Mouse (Mus musculus) kidney, postnatal 0 days (tissue): ENCODE measurements around the gene Eif3f. TPM values are rescaled to one million over a fixed set of nuclear protein-coding genes. Genes with fewer than 3 reads are reported as not detected.

Experiments
- ATAC-seq: fragments of 200-750 bp; cut with Nextera tagmentation; replicated peaks from 2 replicates; pipeline ENCODE4 v1.8.0; 2017; ENCODE audit warnings: low read depth, moderate number of reproducible peaks, moderate TSS enrichment, moderate library complexity; ENCODE audit not compliant: low FRiP score
- DNase-seq: peaks from one replicate; pipeline ENCODE4 v3.0.0-alpha.2; 2016; ENCODE audit warnings: low spot score
- H3K27ac ChIP-seq: fragments of 300-500 bp; sonication (generic); 2 replicates; pipeline ENCODE4 v1.5.1; 2014; ENCODE audit warnings: mild to moderate bottlenecking
- H3K27me3 ChIP-seq: fragments of 300-500 bp; sonication (generic); 2 replicates; pipeline ENCODE4 v1.6.1; 2014; ENCODE audit warnings: low read length, mixed read lengths; ENCODE audit not compliant: insufficient read depth
- H3K36me3 ChIP-seq: fragments of 300-500 bp; sonication (generic); 2 replicates; pipeline ENCODE4 v1.6.1; 2014; ENCODE audit warnings: low read length, mixed read lengths; ENCODE audit not compliant: insufficient read depth
- H3K4me1 ChIP-seq: fragments of 300-500 bp; sonication (generic); replicated peaks from 2 replicates; pipeline ENCODE4 v1.6.1; 2014; ENCODE audit warnings: antibody characterized with exemption, low read length, mixed read lengths; ENCODE audit not compliant: insufficient read depth
- H3K4me2 ChIP-seq: fragments of 300-500 bp; sonication (generic); 2 replicates; pipeline ENCODE4 v1.6.1; 2014; ENCODE audit warnings: mild to moderate bottlenecking, low read length, moderate library complexity, mixed read lengths
- H3K4me3 ChIP-seq: fragments of 300-500 bp; sonication (generic); replicated peaks from 2 replicates; pipeline ENCODE4 v1.5.1; 2014; ENCODE audit warnings: low read depth, low read length
- H3K9ac ChIP-seq: fragments of 300-500 bp; sonication (generic); 2 replicates; pipeline ENCODE4 v1.6.1; 2014; ENCODE audit warnings: low read depth, low read length
- H3K9me3 ChIP-seq: fragments of 300-500 bp; sonication (generic); replicated peaks from 2 replicates; pipeline ENCODE4 v1.6.1; 2016; ENCODE audit warnings: low read length, inconsistent platforms, mixed read lengths
- CTCF ChIP-seq: IDR thresholded peaks from 2 replicates; pipeline ENCODE4 v1.5.1; 2016; ENCODE audit warnings: antibody characterized with exemption, low read depth, mild to moderate bottlenecking, moderate library complexity
- WGBS: fragments of 180-500 bp; shearing (Covaris S2); extraction: QIAGEN DNeasy Blood & Tissue Kit; methylation state at CpG from one replicate; pipeline ENCODE4 v1.1.7; 2014; 5-methylcytosine and 5-hydroxymethylcytosine counted together
- polyA plus RNA-seq: library from polyadenylated mRNA; unstranded; fragments of >200 nt; fragmentation: Nextera tagmentation; extraction: Ambion mirVana; gene quantifications from 2 replicates; pipeline ENCODE4 v1.2.1, GENCODE M21; 2015

Eif3f gene
- polyA plus RNA-seq, 1 experiment from 2014 or later: 104 TPM

DNA sequence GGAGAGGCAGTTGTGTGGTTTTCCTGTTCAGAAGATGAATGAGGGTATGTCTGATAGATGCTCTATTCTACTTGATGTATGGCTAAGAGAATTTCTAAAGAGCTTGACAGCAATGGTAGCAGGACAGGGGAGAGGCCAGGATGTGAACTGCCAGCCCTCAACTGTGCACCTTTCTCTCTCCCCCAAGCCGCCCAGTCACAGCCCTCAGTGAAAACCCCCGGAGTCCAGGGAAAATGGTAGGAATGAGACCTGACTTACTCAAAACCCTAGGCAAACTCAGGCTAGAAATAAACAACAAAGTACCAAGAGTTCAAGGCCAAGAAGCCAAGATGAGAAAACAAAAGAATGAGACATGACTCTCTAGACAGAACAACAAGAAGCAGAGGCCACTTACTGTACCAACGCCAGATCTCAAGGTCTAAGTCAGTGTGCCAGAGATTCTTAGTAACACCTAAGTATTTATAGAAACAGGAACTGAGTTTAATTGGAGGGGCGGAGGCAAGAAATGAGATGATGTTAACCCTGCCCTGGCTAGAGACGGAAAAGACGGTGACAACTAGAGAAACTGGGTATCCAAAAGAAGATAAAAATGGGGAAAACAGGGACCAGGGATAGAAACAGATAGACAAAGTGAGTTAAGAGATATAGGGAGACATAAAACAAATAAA, 4.4 kb upstream of the Eif3f start, which contains the start of gene Nlrp10:
TSS of gene Nlrp10 (minus strand) at position 453 of the 668 bp plus-strand sequence.
- 72% methylated on average over 6 of the region's 6 CpGs for WGBS
- DNase-seq: no peak

DNA sequence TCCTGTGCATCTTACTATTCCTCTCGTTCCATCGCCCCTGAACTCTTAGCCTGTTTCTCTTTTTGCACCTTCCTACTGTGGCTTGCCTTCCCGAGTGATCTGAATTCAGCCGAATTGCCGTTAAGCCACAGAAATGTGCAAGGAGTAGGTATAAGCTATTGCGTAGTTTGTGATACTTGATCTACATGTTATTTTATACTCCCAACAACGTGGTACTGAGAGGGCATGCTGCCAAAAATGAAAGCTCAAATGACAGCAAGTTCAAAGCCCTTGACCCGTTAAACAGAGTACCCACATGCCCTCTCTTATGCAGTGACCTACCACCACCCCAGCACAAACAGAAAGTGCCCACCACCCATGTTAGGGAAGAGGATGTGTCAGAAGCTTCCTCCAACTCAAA, 619 bp downstream of the Eif3f start:
- H3K9me3 ChIP-seq: no peaks in the 10 kb centered on the region
- WGBS: 2% methylated on average over 8 of the region's 8 CpGs
- ATAC-seq (no peak), DNase-seq (peak; percentile 5)
- peaks cover 17% of the 10 kb centered on the region for H3K36me3 ChIP-seq
- peak overlapping the region; percentile 98 for H3K4me3 ChIP-seq
- TF ChIP-seq CTCF: no peak
- H3K27ac ChIP-seq: peak overlapping the region; percentile 88
- H3K4me1 ChIP-seq: peaks cover 10% of the 10 kb centered on the region
- H3K9ac ChIP-seq: peak overlapping the region; percentile 97
- no peaks in the 10 kb centered on the region for H3K27me3 ChIP-seq
- peak overlapping the region; percentile 80 for H3K4me2 ChIP-seq

More for the DNA sequence above, 4.4 kb upstream of the Eif3f start, which contains the start of gene Nlrp10:
- no peak within 1 kb of the TSS for H3K4me2 ChIP-seq
- no peaks in the 10 kb centered on the region for H3K9me3 ChIP-seq
- no peaks in the 10 kb centered on the region for H3K4me1 ChIP-seq
- no peaks in the 10 kb centered on the region for H3K36me3 ChIP-seq
- ATAC-seq: no peak
- no peak for TF ChIP-seq CTCF
- no peak within 1 kb of the TSS for H3K4me3 ChIP-seq
- no peaks in the 10 kb centered on the region for H3K27me3 ChIP-seq
- no peak within 1 kb of the TSS for H3K27ac ChIP-seq
- no peak within 1 kb of the TSS for H3K9ac ChIP-seq

DNA sequence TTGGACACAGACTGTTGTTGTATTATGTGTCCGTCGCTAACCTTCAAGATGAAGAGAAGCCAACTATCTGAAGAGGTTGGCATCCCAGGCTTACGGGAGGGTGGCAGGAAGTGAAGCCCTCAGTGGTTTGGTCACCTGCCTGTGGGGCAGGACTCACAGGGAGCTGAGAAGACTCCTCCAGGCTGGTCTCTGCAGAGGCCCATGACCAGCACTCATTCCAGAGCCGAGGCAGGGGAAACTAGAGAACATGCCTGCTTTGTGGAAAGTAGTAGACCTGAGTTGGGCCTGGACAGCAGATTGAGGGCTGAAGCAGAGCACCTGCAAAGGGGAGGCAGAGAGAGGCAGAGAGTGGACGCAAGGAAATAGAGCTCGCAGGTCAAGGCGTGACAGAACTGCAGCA, 1.2 kb downstream of the Eif3f start:
- 74% methylated on average over 7 of the region's 7 CpGs for WGBS
- H3K4me3 ChIP-seq: peak overlapping the region; percentile 98
- no peak overlapping the region for H3K27ac ChIP-seq
- DNase-seq: no peak
- peak overlapping the region; percentile 97 for H3K9ac ChIP-seq
- ATAC-seq: no peak
- H3K9me3 ChIP-seq: no peaks in the 10 kb centered on the region
- H3K4me2 ChIP-seq: peak overlapping the region; percentile 80
- peaks cover 10% of the 10 kb centered on the region for H3K4me1 ChIP-seq
- H3K27me3 ChIP-seq: no peaks in the 10 kb centered on the region
- TF ChIP-seq CTCF: no peak
- H3K36me3 ChIP-seq: peaks cover 22% of the 10 kb centered on the region

DNA sequence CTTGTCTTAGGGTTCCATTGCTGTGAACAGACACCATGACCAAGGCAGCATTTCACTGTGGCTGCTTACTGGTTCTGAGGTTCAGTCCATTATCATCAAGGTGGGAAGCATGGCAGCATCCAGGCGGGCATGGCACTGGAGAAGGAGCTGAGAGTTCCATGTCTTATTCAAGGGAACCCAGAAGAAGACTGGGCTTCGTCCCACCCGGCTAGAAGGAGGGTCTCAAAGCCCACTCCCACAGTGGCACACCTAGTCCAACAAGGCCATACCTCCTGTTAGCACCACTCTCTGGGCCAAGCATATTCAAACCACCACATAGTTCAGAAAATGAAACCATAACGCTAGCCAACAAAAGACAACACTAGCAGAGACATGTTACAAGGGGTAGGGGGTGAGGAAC, 2.4 kb downstream of the Eif3f start:
- no peaks in the 10 kb centered on the region for H3K9me3 ChIP-seq
- no peak overlapping the region for H3K4me3 ChIP-seq
- no peak for DNase-seq
- H3K27ac ChIP-seq: no peak overlapping the region
- 96% methylated on average over 4 of the region's 4 CpGs for WGBS
- peaks cover 34% of the 10 kb centered on the region for H3K36me3 ChIP-seq
- no peak overlapping the region for H3K9ac ChIP-seq
- H3K27me3 ChIP-seq: no peaks in the 10 kb centered on the region
- no peak for TF ChIP-seq CTCF
- peaks cover 10% of the 10 kb centered on the region for H3K4me1 ChIP-seq
- H3K4me2 ChIP-seq: no peak overlapping the region
- ATAC-seq: no peak

DNA sequence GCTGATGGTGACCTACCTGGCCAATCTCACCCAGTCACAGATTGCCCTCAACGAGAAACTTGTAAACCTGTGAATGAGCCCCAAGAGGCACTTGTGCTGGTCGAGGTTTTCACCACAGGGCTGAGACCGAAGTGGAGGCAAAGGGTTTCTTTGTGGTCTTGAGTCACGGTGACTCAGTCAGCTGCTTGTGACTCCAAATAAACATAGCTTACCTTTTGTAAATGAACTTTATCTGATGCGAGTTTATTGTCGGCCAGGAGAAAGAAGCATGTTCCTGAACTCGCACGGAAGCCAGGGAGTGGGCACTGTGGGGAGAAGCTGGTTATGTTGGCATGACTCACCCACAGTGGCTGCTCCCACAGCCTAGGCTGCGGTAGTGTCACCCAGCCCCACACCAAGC, 7.2 kb downstream of the Eif3f start:
- Histone ChIP-seq H3K36me3 (peaks cover 46% of the 10 kb centered on the region), H3K27me3 (no peaks in the 10 kb centered on the region), H3K9ac (no peak overlapping the region), H3K27ac (no peak overlapping the region), H3K4me1 (no peaks in the 10 kb centered on the region), H3K4me2 (no peak overlapping the region), H3K4me3 (no peak overlapping the region), H3K9me3 (no peaks in the 10 kb centered on the region)
- ATAC-seq (no peak), DNase-seq (no peak)
- no peak for TF ChIP-seq CTCF
- WGBS: 90% methylated on average over 9 of the region's 9 CpGs

DNA sequence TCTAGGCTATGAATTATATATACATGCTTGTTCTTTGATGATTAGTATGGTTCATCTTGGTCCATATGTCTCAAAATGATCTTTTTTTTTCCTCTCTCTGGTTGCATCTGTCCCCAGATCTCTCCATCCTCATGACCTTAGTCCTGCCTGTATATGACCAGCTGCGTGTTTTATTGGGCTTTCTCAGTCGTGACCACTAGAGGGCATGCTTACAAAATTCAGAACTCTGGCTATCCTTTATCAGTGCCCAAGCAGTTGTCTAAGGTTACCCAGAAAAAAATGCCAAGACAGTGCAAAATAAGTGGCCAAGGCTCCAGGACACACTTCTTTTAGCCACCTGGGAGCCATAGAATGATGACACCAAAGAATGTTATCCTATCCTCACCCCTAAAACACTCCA, 9.8 kb downstream of the Eif3f start:
- ATAC-seq (peak; percentile 61; the same call in 1 of the 2 replicates), DNase-seq (peak; percentile 54)
- no peaks in the 10 kb centered on the region for H3K4me1 ChIP-seq
- peak; percentile 78 for TF ChIP-seq CTCF
- peaks cover 37% of the 10 kb centered on the region for H3K36me3 ChIP-seq
- no peak overlapping the region for H3K4me3 ChIP-seq
- no peak overlapping the region for H3K9ac ChIP-seq
- no peak overlapping the region for H3K27ac ChIP-seq
- 2% methylated on average over 2 of the region's 2 CpGs for WGBS
- H3K9me3 ChIP-seq: no peaks in the 10 kb centered on the region
- no peaks in the 10 kb centered on the region for H3K27me3 ChIP-seq
- no peak overlapping the region for H3K4me2 ChIP-seq

DNA sequence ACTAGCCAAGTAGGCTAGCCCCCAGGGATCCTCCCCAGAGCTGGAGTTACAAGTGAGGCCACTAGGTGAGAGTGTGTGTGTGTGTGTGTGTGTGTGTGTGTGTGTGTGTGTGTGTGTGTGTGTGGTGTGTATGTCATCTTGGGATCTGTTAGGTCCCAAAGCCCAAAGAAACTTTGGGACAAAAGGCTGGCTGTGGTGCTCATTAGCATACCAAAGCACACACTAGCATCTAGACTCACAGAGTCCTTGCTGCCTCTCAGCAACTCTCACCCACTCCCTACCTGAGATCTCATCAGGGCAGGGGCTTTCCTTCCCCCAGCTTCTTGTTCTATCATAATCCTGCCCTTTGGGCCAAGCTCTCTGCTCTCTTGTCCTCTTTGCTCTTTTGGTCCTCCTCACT, 14.4 kb downstream of the Eif3f start:
- H3K4me2 ChIP-seq: no peak overlapping the region
- peaks cover 21% of the 10 kb centered on the region for H3K27me3 ChIP-seq
- no peak overlapping the region for H3K9ac ChIP-seq
- DNase-seq: no peak
- no peak for TF ChIP-seq CTCF
- no peak overlapping the region for H3K4me3 ChIP-seq
- H3K9me3 ChIP-seq: no peaks in the 10 kb centered on the region
- no peak overlapping the region for H3K27ac ChIP-seq
- no peaks in the 10 kb centered on the region; the same call in 1 of the 2 replicates for H3K4me1 ChIP-seq
- H3K36me3 ChIP-seq: no peaks in the 10 kb centered on the region
- ATAC-seq: no peak
